Mouse (Mus musculus): ENCODE measurements around the gene Zfp781.
"Not testable (repeated sequence)": the region's sequence is repeated elsewhere in the genome, so short reads cannot be mapped to it uniquely, and the experiment has no call there.

Gene Zfp781

GRCm38 (mm10) chr10:81929842-81930743 lies at the start of gene Zfp781:
Gene Zfp781, minus strand, starts transcription at chr10:81930480.
- in situ Hi-C loops (cut with MboI; ENCODE audit: low sequenced_read_pairs): not testable (repeated sequence)

- in situ Hi-C loops (cut with MboI; ENCODE audit: low sequenced_read_pairs): not testable (repeated sequence)
These were observed 48.2 kb upstream of the Zfp781 start for GRCm38 (mm10) chr10:81978365-81979003.

- in situ Hi-C loops (cut with MboI; ENCODE audit: low sequenced_read_pairs): not testable (repeated sequence)
These were observed 451 bp upstream of the Zfp781 start for GRCm38 (mm10) chr10:81930744-81931118.

GRCm38 (mm10) chr10:81863409-81864407 lies 66.6 kb downstream of the Zfp781 start, which contains the start of gene Gm32687:
Gene Gm32687, plus strand, starts transcription at chr10:81863934.
- in situ Hi-C loops (cut with MboI; ENCODE audit: low sequenced_read_pairs): not testable (repeated sequence)

All from CH12F3 (cell line).